Mouse (Mus musculus) erythroblast, embryonic 14.5 days (primary cell): Measurements from ENCODE around the gene Tmem74b.

Experiments
- GATA1 ChIP-seq: IDR thresholded peaks from 2 replicates; pipeline ENCODE4 v1.6.1; 2012; ENCODE audit warnings: low read length, inconsistent platforms, mixed read lengths
- TAL1 ChIP-seq: IDR thresholded peaks from 3 replicates; pipeline ENCODE4 v1.6.1; 2012; ENCODE audit warnings: low read length, inconsistent platforms, mixed read lengths

GRCm38 (mm10) chr2:151670968-151671329 lies 30.9 kb upstream of the Tmem74b start:
- TF ChIP-seq GATA1, result no peak
- no peak for TF ChIP-seq TAL1
